Mouse (Mus musculus): ENCODE measurements around the gene Slc28a1. TPM values are rescaled to one million over a fixed set of nuclear protein-coding genes. Genes with fewer than 3 reads are reported as not detected.

Slc28a1 gene
- polyA plus RNA-seq, 1 experiment = not detected

DNA sequence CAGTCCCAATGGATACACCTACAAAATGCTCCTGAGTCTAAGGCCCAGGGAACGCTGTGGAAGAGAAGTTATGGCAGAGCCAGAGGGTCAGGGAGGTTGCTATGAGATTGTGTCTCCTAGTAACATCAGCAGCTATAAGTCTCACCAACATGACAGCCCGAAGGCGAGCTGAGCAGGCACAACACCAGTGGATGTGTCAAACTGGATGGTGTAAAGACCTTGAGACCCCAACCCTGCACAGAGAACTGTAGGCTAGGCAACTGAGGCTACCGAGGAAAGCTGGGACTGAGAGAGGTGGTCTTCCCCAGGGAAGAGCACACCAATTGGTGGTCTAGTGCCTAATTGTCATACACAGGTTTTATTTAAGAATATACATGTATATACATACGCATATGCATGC is 6.4 kb upstream of the Slc28a1 start:
- H3K27me3 ChIP-seq (ENCODE audit: control insufficient read depth, insufficient read depth, insufficient read length) = peaks cover 4% of the 10 kb centered on the region
- H3K4me3 ChIP-seq = no peak overlapping the region
- no peak overlapping the region for H3ac ChIP-seq (ENCODE audit: control insufficient read depth, insufficient read length)
- no peak overlapping the region for H3K4me2 ChIP-seq (ENCODE audit: low read depth)
- no peaks in the 10 kb centered on the region for H3K79me2 ChIP-seq (ENCODE audit: control insufficient read depth, insufficient read depth)
- H3K36me3 ChIP-seq (ENCODE audit: control insufficient read depth, insufficient read depth) = no peaks in the 10 kb centered on the region
- TF ChIP-seq CEBPB (IDR thresholded peaks at IDR 0.05; ENCODE audit: insufficient read depth, poor library complexity, severe bottlenecking) (no peak), POLR2A (IDR thresholded peaks at IDR 0.05; ENCODE audit: insufficient read length, low read depth) (no peak), TCF12 (IDR thresholded peaks at IDR 0.05; ENCODE audit: insufficient read depth, poor library complexity, severe bottlenecking) (no peak), MAX (IDR thresholded peaks at IDR 0.05; ENCODE audit: low read depth) (no peak), MYOG (IDR thresholded peaks at IDR 0.05; ENCODE audit: control insufficient read depth in 1 of 3, insufficient read depth in 1 of 3, insufficient read length in 2 of 3, low read depth in 2 of 3) (no peak), REST (IDR thresholded peaks at IDR 0.05; ENCODE audit: insufficient read depth, insufficient read length) (no peak), E2F4 (IDR thresholded peaks at IDR 0.05; ENCODE audit: insufficient read depth) (no peak), POLR2AphosphoS2 (IDR thresholded peaks at IDR 0.05; ENCODE audit: insufficient read length, low read depth) (no peak), MYOD1 (IDR thresholded peaks at IDR 0.05; ENCODE audit: control insufficient read depth in 1 of 3, insufficient read length in 2 of 3, low read depth in 2 of 3) (no peak), USF1 (IDR thresholded peaks at IDR 0.05; ENCODE audit: low read depth) (no peak), TCF3 (IDR thresholded peaks at IDR 0.05; ENCODE audit: insufficient read length, low read depth) (no peak), SRF (IDR thresholded peaks at IDR 0.05; ENCODE audit: control insufficient read depth, insufficient read length, low read depth) (no peak)

DNA sequence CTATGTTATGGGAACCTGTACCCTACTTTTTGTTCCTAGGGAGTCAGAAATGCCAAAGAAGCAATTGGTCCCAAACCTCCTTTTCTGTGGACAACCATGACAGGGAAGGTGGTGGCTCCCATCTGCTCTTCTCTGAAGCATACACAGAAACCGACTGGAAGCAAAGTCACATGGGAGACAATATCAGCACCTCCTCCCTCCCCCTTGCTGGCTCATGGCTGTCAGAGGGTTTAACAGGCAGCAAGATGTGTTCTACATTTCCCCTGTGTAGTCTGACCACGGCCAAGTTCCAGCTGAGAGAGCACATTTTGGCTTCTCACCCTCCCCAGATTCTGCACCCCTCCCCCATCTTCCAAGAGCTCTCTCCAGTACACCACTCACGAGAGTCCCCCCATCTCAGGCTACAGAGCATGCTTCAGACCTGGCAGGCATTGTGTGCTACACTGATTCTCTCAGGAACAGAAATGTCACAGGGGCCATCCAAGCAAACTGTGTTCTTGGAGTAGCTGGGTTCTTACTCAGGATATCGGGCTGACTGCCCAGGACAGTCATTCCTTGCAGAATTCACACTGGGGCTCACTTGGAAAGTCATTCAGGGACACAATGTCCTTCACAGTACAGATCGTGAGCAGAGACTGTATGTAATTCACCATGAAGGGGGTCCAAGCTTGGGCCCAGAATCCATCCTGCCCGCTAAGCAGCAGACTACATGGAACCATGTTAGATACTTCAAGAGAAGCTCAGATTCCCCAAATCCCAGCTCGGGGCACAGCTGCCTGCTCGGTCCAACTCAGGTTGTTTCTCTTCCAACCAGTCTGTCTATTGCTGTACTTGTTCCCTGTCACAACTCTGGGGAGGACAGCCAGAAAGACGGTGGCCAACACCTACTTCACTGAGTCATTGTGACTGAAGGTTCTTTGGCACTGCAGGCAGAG is 4.6 kb upstream of the Slc28a1 start:
- Histone ChIP-seq H3ac (ENCODE audit: control insufficient read depth, insufficient read length) (no peak overlapping the region), H3K27me3 (ENCODE audit: control insufficient read depth, insufficient read depth, insufficient read length) (peaks cover 13% of the 10 kb centered on the region), H3K36me3 (ENCODE audit: control insufficient read depth, insufficient read depth) (no peaks in the 10 kb centered on the region), H3K4me2 (ENCODE audit: low read depth) (no peak overlapping the region), H3K4me3 (no peak overlapping the region), H3K79me2 (ENCODE audit: control insufficient read depth, insufficient read depth) (no peaks in the 10 kb centered on the region)
- TF ChIP-seq E2F4 (IDR thresholded peaks at IDR 0.05; ENCODE audit: insufficient read depth) (no peak), POLR2A (IDR thresholded peaks at IDR 0.05; ENCODE audit: insufficient read length, low read depth) (no peak), MYOD1 (IDR thresholded peaks at IDR 0.05; ENCODE audit: control insufficient read depth in 1 of 3, insufficient read length in 2 of 3, low read depth in 2 of 3) (no peak)

DNA sequence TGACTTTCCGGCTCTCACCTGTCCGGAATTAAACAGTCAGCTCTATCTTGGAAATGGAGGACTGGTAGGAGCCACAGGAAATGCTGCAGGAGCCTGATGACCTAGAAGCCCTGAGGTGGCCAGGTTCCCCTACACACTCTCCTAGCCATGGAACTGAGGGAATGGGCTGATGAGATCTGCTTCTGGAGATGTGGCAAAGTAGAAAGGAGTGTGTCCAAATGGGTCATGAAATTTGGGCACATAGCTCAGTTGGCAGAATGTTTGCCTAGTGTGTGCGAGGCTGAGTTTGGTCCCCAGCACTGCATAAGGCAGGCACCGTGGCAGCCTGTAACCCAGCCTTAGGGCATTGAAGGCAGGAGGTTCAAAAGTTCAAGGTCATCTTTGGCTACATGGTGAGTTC is 3.8 kb upstream of the Slc28a1 start:
- Histone ChIP-seq H3ac (ENCODE audit: control insufficient read depth, insufficient read length) (no peak overlapping the region), H3K79me2 (ENCODE audit: control insufficient read depth, insufficient read depth) (no peaks in the 10 kb centered on the region), H3K4me3 (no peak overlapping the region), H3K36me3 (ENCODE audit: control insufficient read depth, insufficient read depth) (no peaks in the 10 kb centered on the region), H3K4me2 (ENCODE audit: low read depth) (no peak overlapping the region), H3K27me3 (ENCODE audit: control insufficient read depth, insufficient read depth, insufficient read length) (peaks cover 21% of the 10 kb centered on the region)
- TF ChIP-seq CEBPB (IDR thresholded peaks at IDR 0.05; ENCODE audit: insufficient read depth, poor library complexity, severe bottlenecking) = no peak
- no peak for TF ChIP-seq USF1 (IDR thresholded peaks at IDR 0.05; ENCODE audit: low read depth)
- no peak for TF ChIP-seq REST (IDR thresholded peaks at IDR 0.05; ENCODE audit: insufficient read depth, insufficient read length)
- TF ChIP-seq TCF3 (IDR thresholded peaks at IDR 0.05; ENCODE audit: insufficient read length, low read depth) = no peak
- no peak for TF ChIP-seq MYOD1 (IDR thresholded peaks at IDR 0.05; ENCODE audit: control insufficient read depth in 1 of 3, insufficient read length in 2 of 3, low read depth in 2 of 3)
- TF ChIP-seq E2F4 (IDR thresholded peaks at IDR 0.05; ENCODE audit: insufficient read depth) = no peak
- TF ChIP-seq POLR2AphosphoS2 (IDR thresholded peaks at IDR 0.05; ENCODE audit: insufficient read length, low read depth) = no peak

DNA sequence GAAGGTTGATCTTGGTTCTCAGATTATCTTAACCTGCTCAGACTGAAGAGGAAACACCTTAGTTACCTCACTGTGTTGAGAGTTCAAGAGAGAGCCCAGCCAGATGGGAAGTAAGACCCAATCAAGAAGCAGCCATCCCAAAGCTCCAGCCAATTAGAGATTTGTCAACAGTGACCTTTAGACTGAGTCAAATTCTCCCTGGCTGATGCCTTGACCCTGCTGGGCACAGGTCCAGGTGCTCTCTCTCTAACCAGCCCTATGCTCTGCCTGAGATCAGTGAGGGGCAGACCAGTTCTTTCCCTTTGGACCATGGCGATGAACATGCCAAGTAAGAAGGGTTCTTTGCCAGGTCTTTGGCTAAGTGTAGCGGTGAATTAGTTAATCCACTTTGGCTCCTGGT is 2.9 kb upstream of the Slc28a1 start:
- Histone ChIP-seq H3K4me3 (no peak overlapping the region), H3K79me2 (ENCODE audit: control insufficient read depth, insufficient read depth) (no peaks in the 10 kb centered on the region), H3K4me2 (ENCODE audit: low read depth) (no peak overlapping the region), H3K36me3 (ENCODE audit: control insufficient read depth, insufficient read depth) (no peaks in the 10 kb centered on the region), H3ac (ENCODE audit: control insufficient read depth, insufficient read length) (no peak overlapping the region), H3K27me3 (ENCODE audit: control insufficient read depth, insufficient read depth, insufficient read length) (peaks cover 30% of the 10 kb centered on the region)
- TF ChIP-seq CEBPB (IDR thresholded peaks at IDR 0.05; ENCODE audit: insufficient read depth, poor library complexity, severe bottlenecking) (no peak), TCF3 (IDR thresholded peaks at IDR 0.05; ENCODE audit: insufficient read length, low read depth) (no peak), MYOG (IDR thresholded peaks at IDR 0.05; ENCODE audit: control insufficient read depth in 1 of 3, insufficient read depth in 1 of 3, insufficient read length in 2 of 3, low read depth in 2 of 3) (no peak), REST (IDR thresholded peaks at IDR 0.05; ENCODE audit: insufficient read depth, insufficient read length) (no peak), TCF12 (IDR thresholded peaks at IDR 0.05; ENCODE audit: insufficient read depth, poor library complexity, severe bottlenecking) (no peak), MAX (IDR thresholded peaks at IDR 0.05; ENCODE audit: low read depth) (no peak), POLR2A (IDR thresholded peaks at IDR 0.05; ENCODE audit: insufficient read length, low read depth) (no peak), MYOD1 (IDR thresholded peaks at IDR 0.05; ENCODE audit: control insufficient read depth in 1 of 3, insufficient read length in 2 of 3, low read depth in 2 of 3) (no peak), SRF (IDR thresholded peaks at IDR 0.05; ENCODE audit: control insufficient read depth, insufficient read length, low read depth) (no peak), USF1 (IDR thresholded peaks at IDR 0.05; ENCODE audit: low read depth) (no peak), POLR2AphosphoS2 (IDR thresholded peaks at IDR 0.05; ENCODE audit: insufficient read length, low read depth) (no peak), E2F4 (IDR thresholded peaks at IDR 0.05; ENCODE audit: insufficient read depth) (no peak)

Data from myocyte (in vitro differentiated cells).